Mouse (Mus musculus) lung, embryonic 14.5 days (tissue): Measurements from ENCODE around the gene Fbxo7. TPM values are rescaled to one million over a fixed set of nuclear protein-coding genes. Genes with fewer than 3 reads are reported as not detected.
"Not testable (repeated sequence)": the region's sequence is repeated elsewhere in the genome, so short reads cannot be mapped to it uniquely, and the experiment has no call there.

Source experiments
- ATAC-seq: fragments of 200-750 bp; cut with Nextera tagmentation; 2 replicates; pipeline ENCODE4 v1.8.0; 2017; ENCODE audit warnings: mild to moderate bottlenecking, moderate TSS enrichment, moderate library complexity; ENCODE audit not compliant: insufficient read depth
- DNase-seq: peaks from one replicate; pipeline ENCODE4 v3.0.0-alpha.2; 2015
- H3K27ac ChIP-seq: fragments of 300-500 bp; sonication (generic); 2 replicates; pipeline ENCODE4 v1.5.1; 2014; ENCODE audit warnings: low read depth, mild to moderate bottlenecking, moderate library complexity
- H3K27me3 ChIP-seq: fragments of 300-500 bp; sonication (generic); 2 replicates; pipeline ENCODE4 v1.6.1; 2014; ENCODE audit warnings: low read length, control low read depth; ENCODE audit not compliant: insufficient read depth
- H3K36me3 ChIP-seq: fragments of 300-500 bp; sonication (generic); 2 replicates; pipeline ENCODE4 v1.6.1; 2014; ENCODE audit warnings: control low read depth; ENCODE audit not compliant: insufficient read depth
- H3K4me1 ChIP-seq: fragments of 300-500 bp; sonication (generic); 2 replicates; pipeline ENCODE4 v1.6.1; 2014; ENCODE audit warnings: antibody characterized with exemption, control low read depth; ENCODE audit not compliant: insufficient read depth
- H3K4me2 ChIP-seq: fragments of 300-500 bp; sonication (generic); 2 replicates; pipeline ENCODE4 v1.6.1; 2014; ENCODE audit warnings: mild to moderate bottlenecking
- H3K4me3 ChIP-seq: fragments of 300-500 bp; sonication (generic); 2 replicates; pipeline ENCODE4 v1.5.1; 2014; ENCODE audit warnings: low read depth, low read length
- H3K9ac ChIP-seq: fragments of 300-500 bp; sonication (generic); 2 replicates; pipeline ENCODE4 v1.6.1; 2014
- H3K9me3 ChIP-seq: fragments of 300-500 bp; sonication (generic); 2 replicates; pipeline ENCODE4 v1.6.1; 2016; ENCODE audit warnings: low read depth, low read length, control low read depth
- CTCF ChIP-seq: IDR thresholded peaks from 2 replicates; pipeline ENCODE4 v1.5.1; 2016; ENCODE audit warnings: antibody characterized with exemption, low read depth
- WGBS: fragments of 180-500 bp; shearing (Covaris S2); extraction: QIAGEN DNeasy Blood & Tissue Kit; methylation state at CpG from one replicate; pipeline ENCODE4 v1.1.7; 2014; 5-methylcytosine and 5-hydroxymethylcytosine counted together
- polyA plus RNA-seq: library from polyadenylated mRNA; unstranded; fragments of >200 nt; fragmentation: Nextera tagmentation; extraction: Ambion mirVana; gene quantifications from 2 replicates; pipeline ENCODE4 v1.2.1, GENCODE M21; 2014

Gene Fbxo7
- polyA plus RNA-seq, 1 experiment from 2014 or later = 21.3 TPM

DNA sequence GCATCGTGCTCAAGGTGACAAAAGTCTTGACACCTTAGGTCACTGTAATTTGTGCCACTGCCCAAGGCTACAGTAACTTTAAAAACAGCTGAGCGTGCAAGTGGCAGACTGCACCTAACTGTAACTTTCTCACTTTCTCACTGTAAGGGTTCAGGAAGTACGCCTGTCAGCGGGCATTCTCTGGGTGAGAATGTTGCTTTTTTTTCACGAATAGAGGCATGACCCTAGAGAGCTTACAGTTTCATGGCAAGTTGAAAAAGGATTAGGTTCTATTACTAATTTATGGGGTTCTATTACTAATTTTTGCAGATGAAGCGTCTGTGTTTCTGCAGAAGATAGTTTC lies 673 bp downstream of the Fbxo7 start:
- 2% methylated on average over 6 of the region's 6 CpGs for WGBS
- ATAC-seq (peak; percentile 21; the same call in 1 of the 2 replicates), DNase-seq (no peak)
- peaks cover 4% of the 10 kb centered on the region; the same call in 1 of the 2 replicates for H3K4me1 ChIP-seq
- H3K9ac ChIP-seq = peak overlapping the region; percentile 85
- no peaks in the 10 kb centered on the region for H3K36me3 ChIP-seq
- peak overlapping the region; percentile 88 for H3K4me3 ChIP-seq
- no peaks in the 10 kb centered on the region for H3K27me3 ChIP-seq
- H3K27ac ChIP-seq = peak overlapping the region; percentile 91
- no peak for TF ChIP-seq CTCF
- H3K4me2 ChIP-seq = peak overlapping the region; percentile 79
- H3K9me3 ChIP-seq = no peaks in the 10 kb centered on the region

DNA sequence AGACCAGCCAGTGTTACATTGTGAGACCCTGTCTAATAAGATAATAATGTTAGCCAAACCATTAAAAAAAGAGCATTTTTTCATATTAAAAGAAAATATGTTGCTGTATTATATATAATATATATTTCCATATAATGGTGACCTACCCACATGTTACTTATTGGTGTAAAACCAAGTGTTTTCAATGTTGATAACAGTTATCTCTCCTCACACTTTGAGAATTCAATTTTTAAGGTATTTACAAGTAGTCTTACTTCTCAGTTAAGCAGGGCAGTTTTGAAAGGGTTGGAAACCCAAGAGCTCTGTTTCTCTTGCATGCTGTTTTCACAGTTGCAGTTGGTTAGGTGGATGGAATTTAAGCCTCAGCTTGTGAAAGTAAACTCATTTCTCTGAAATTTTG lies 1.4 kb downstream of the Fbxo7 start:
- Histone ChIP-seq H3K27ac (no peak overlapping the region), H3K9ac (no peak overlapping the region), H3K9me3 (no peaks in the 10 kb centered on the region), H3K4me2 (peak overlapping the region; percentile 79), H3K36me3 (no peaks in the 10 kb centered on the region), H3K27me3 (no peaks in the 10 kb centered on the region), H3K4me1 (peaks cover 4% of the 10 kb centered on the region; the same call in 1 of the 2 replicates), H3K4me3 (peak overlapping the region; percentile 88; the same call in 1 of the 2 replicates)
- DNase-seq = no peak
- no peak for ATAC-seq
- TF ChIP-seq CTCF = no peak

DNA sequence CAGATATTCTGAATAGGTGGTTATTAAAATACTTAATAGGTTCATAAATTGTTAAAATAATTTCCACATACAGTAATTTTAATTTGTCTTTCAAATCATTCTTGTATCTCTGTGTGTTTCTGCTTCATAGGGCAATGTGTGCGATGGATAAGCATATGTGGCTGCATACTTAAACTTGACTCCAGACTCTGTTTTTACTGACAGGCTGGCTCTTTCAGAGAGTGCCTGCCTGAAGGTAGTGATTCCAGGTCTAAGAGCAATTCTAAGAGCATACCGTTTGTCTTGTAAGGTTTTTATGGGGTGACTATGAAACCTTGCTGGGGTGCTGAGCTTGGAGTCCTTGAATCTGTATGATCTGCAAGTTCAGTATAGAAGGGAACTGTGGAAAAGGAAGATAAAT lies 4.1 kb downstream of the Fbxo7 start:
- H3K27me3 ChIP-seq = no peaks in the 10 kb centered on the region
- peaks cover 4% of the 10 kb centered on the region; the same call in 1 of the 2 replicates for H3K4me1 ChIP-seq
- DNase-seq (no peak), ATAC-seq (no peak)
- no peak overlapping the region for H3K4me3 ChIP-seq
- WGBS = 88% methylated on average over 2 of the region's 2 CpGs
- H3K9ac ChIP-seq = no peak overlapping the region
- H3K36me3 ChIP-seq = peaks cover 9% of the 10 kb centered on the region; the same call in 1 of the 2 replicates
- H3K9me3 ChIP-seq = no peaks in the 10 kb centered on the region
- no peak for TF ChIP-seq CTCF
- H3K27ac ChIP-seq = no peak overlapping the region
- no peak overlapping the region for H3K4me2 ChIP-seq

DNA sequence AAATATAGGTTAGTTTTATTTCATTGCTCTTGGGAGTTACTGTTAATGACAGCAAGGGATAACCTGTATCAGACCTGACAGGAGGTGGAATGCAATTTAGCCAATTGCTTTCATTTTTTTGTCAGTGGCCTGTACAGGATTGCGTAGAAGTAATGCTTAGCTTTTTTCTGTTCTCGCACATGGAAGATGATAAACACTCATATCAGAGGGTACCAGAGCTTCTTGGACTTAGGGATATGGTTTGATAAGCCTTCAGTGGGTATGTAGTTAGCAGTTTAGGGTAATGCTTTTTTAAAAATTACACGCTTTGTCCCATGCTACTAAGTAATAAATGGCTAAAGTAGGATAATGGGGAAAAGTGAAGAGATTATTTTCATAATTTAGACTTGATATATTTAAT lies 4.6 kb downstream of the Fbxo7 start:
- Histone ChIP-seq H3K9me3 (no peaks in the 10 kb centered on the region), H3K27ac (no peak overlapping the region), H3K27me3 (no peaks in the 10 kb centered on the region), H3K4me3 (no peak overlapping the region), H3K9ac (no peak overlapping the region), H3K4me2 (no peak overlapping the region), H3K36me3 (peaks cover 14% of the 10 kb centered on the region; the same call in 1 of the 2 replicates), H3K4me1 (peaks cover 4% of the 10 kb centered on the region; the same call in 1 of the 2 replicates)
- no peak for DNase-seq
- no peak for ATAC-seq
- TF ChIP-seq CTCF = no peak
- 85% methylated on average over 3 of the region's 3 CpGs for WGBS

DNA sequence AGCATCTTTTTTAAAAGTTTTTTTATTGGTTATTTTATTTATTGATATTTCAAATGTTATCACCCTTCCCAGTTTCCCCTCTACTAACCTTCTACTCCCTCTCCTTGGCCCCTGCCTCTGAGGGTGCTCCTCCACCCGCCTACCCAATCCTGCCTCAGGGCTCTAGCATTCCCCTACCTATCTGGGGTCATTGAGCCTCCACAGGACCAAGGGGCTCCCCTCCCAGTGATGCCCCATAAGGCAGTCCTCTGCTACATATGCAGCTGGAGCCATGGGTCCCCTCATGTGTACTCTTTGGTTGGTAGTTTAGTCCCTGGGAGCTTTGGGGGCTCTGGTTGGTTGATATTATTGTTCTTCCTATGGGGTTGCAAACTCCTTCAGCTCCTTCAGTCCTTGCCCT lies 5.0 kb downstream of the Fbxo7 start:
- not testable (repeated sequence) for H3K4me3 ChIP-seq, H3K4me1 ChIP-seq, DNase-seq, H3K9ac ChIP-seq, H3K9me3 ChIP-seq, H3K4me2 ChIP-seq, H3K27ac ChIP-seq, ATAC-seq, H3K27me3 ChIP-seq
- peaks cover 17% of the 10 kb centered on the region; the same call in 1 of the 2 replicates for H3K36me3 ChIP-seq
- WGBS = 63% methylated on average over 1 of the region's 1 CpGs

DNA sequence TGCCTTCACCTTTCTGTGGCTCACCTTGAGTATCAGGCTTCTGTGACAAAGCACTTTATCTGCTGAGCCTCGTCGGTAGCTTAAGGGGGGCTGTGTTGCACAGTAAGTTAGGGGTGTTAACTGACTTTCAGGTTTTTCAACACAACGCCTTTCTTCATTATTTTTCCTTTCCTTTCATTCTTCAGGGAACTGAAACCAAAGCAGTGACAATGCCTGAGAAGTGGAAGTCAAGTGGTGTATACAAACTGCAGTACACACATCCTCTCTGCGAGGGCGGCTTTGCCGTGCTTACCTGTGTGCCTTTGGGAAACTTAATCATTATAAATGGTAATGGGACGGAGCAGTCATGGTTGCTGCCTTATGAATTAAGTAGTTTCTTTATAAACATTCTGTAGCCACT lies 9.0 kb downstream of the Fbxo7 start:
- H3K36me3 ChIP-seq = peaks cover 26% of the 10 kb centered on the region; the same call in 1 of the 2 replicates
- H3K27ac ChIP-seq = no peak overlapping the region
- no peaks in the 10 kb centered on the region for H3K27me3 ChIP-seq
- H3K4me1 ChIP-seq = no peaks in the 10 kb centered on the region
- DNase-seq (no peak), ATAC-seq (no peak)
- H3K9me3 ChIP-seq = no peaks in the 10 kb centered on the region
- no peak for TF ChIP-seq CTCF
- no peak overlapping the region for H3K4me2 ChIP-seq
- no peak overlapping the region for H3K9ac ChIP-seq
- 83% methylated on average over 7 of the region's 7 CpGs for WGBS
- H3K4me3 ChIP-seq = no peak overlapping the region

DNA sequence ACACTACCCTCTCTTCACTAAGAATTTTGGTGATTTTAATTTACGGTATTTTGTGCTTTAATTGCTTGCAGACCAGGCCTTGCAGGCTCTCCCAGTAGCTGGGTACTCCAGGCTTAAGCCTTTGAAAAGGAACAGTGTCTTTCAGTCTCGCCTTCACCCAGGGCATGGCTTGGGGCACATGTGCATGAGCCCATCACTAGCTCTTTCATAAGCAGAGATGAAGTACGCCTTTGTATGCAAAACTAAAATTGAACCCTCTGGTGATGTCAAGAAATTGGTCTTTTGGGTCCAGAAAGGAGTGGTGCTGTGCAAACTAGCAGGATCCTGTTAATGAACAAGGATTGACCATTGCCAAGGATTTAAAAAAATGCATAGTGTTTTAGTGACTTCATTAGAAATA lies 10.7 kb downstream of the Fbxo7 start:
- no peak for TF ChIP-seq CTCF
- ATAC-seq = no peak
- Histone ChIP-seq H3K9me3 (no peaks in the 10 kb centered on the region), H3K4me1 (no peaks in the 10 kb centered on the region), H3K27me3 (no peaks in the 10 kb centered on the region), H3K27ac (no peak overlapping the region), H3K4me2 (no peak overlapping the region), H3K9ac (no peak overlapping the region), H3K36me3 (peaks cover 27% of the 10 kb centered on the region), H3K4me3 (no peak overlapping the region)
- 84% methylated on average over 3 of the region's 3 CpGs for WGBS
- no peak for DNase-seq
